Mouse (Mus musculus) cerebral cortex, adult 2 months (tissue): ENCODE data around the gene Ercc6l.

ENCODE experiments used
- WGBS: fragments of 180-500 bp; shearing (Covaris S2); methylation state at CpG from one replicate; pipeline ENCODE4 v1.1.7; 2018; 5-methylcytosine and 5-hydroxymethylcytosine counted together

Ercc6l gene

GRCm38 (mm10) chrX:102109349-102109748 lies 47.5 kb downstream of the Ercc6l start:
- 90% methylated on average over 5 of the region's 5 CpGs for WGBS

GRCm38 (mm10) chrX:102103830-102104229 lies 53.1 kb downstream of the Ercc6l start:
- 79% methylated on average over 2 of the region's 2 CpGs for WGBS

GRCm38 (mm10) chrX:102101886-102102285 lies 55.0 kb downstream of the Ercc6l start:
- 44% methylated on average over 7 of the region's 7 CpGs for WGBS

- 68% methylated on average over 7 of the region's 7 CpGs for WGBS
These were observed 62.4 kb downstream of the Ercc6l start for GRCm38 (mm10) chrX:102094381-102094904.
